ENCODE assay signal across 1 mouse cellular context in the genomic region with DNA sequence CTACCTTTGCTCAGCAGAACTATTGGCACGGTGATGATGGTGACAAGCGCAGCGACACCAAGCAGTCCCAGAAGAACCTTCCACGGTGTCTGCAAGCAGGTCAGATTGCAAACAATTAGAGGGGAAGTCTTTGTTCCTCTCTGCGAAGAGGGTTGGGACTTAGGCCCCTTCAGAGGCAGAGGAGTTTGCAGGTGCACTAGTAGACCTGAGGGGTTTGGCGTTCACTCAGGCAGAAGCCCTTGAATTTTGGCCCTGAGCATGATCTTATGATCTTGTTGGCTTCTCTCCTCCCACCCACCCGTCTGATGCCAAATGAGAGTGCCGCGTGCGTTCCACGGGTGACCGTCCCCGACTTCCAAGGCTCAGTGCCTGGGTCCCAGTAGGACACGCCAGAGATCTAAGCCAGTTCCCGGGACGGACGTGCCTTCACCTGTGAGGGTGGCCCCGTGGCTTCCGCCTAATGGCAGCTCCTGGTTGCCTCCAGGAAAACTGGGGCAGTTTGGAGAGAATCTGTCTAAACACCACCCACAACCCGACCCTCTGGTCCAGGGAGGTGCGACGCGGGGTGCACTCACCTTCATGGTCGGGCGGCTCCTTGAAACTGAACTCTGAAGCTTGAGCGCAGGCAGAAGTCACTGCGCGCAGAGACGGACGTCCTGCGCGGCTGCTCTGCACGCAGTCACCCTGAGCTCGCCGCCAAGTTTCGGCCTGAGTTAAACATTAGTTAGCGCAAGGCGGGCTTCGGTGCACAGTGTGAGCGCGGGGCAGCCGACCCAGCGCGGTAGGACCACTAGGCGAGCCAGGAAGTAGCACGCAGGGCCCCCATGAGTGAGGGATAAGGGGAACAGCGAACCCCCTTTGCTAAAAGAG.
TF ChIP-seq lines count a peak whose summit lies in the region.

No protein-coding gene starts in this region.

TF ChIP-seq in CH12.LX, 34 proteins besides CTCF, POLR2A, EP300 and RAD21 (continued from another document):
- TF ChIP-seq SMC3 (IDR thresholded peaks at IDR 0.05; ENCODE audit: low read depth, low read length): no peak
TF ChIP-seq in CH12.LX: peak in this region for 1.
